11 mouse cellular contexts compared by ENCODE assay signal in genomic region chr19:42510276-42511171, GRCm38 (mm10). TPM values are rescaled to one million over a fixed set of nuclear protein-coding genes. Genes with fewer than 3 reads are reported as not detected.
DNase-seq lines count a peak whose midpoint lies in the region; ATAC-seq and TF ChIP-seq lines count a peak whose summit lies in the region.
"Had no signal": no experiment of that assay in that cellular context is flagged by ENCODE, and none has a peak within 500 bp of the region (broad histone marks: within the 10 kb centered on the region; RNA-seq: fewer than 3 reads in every experiment).

No protein-coding gene starts in this region.

- H3K4me2 ChIP-seq in heart, embryonic 11.5 days = peak overlapping the region; percentile 32
- H3K4me2 ChIP-seq in heart, embryonic 15.5 days = peak overlapping the region; percentile 37
- H3K4me2 ChIP-seq in lung, postnatal 0 days (replicated peaks; ENCODE audit: low read depth, low read length) = no peak overlapping the region
- H3K4me2 ChIP-seq in forebrain, embryonic 15.5 days (replicated peaks) = no peak overlapping the region

- no peak for ATAC-seq in heart, embryonic 11.5 days (replicated peaks; ENCODE audit: insufficient number of reproducible peaks, low FRiP score, low TSS enrichment)
- ATAC-seq in heart, embryonic 15.5 days (replicated peaks; ENCODE audit: insufficient number of reproducible peaks, insufficient read depth, low FRiP score, low read depth) = peak; percentile 27; the same call in 1 of the 2 replicates
- ATAC-seq in lung, postnatal 0 days = peak; percentile 55
- ATAC-seq in forebrain, embryonic 15.5 days (replicated peaks) = no peak
- ATAC-seq: CD4-positive, CD25-positive, alpha-beta regulatory T cell, adult 4 months had no signal

- no peaks in the 10 kb centered on the region for H3K36me3 ChIP-seq in heart, embryonic 11.5 days (ENCODE audit: control insufficient read depth, insufficient read depth, low read length)
- H3K36me3 ChIP-seq in heart, embryonic 15.5 days = no peaks in the 10 kb centered on the region
- H3K36me3 ChIP-seq in lung, postnatal 0 days (ENCODE audit: insufficient read depth, low read length) = no peaks in the 10 kb centered on the region
- H3K36me3 ChIP-seq in forebrain, embryonic 15.5 days = no peaks in the 10 kb centered on the region

- TF ChIP-seq EP300 in lung, postnatal 0 days (IDR thresholded peaks at IDR 0.05) = no peak

- H3K27ac ChIP-seq in heart, embryonic 11.5 days (ENCODE audit: low read depth, low read length) = no peak overlapping the region
- H3K27ac ChIP-seq in heart, embryonic 15.5 days = no peak overlapping the region
- no peak overlapping the region for H3K27ac ChIP-seq in lung, postnatal 0 days (ENCODE audit: low read length)
- no peak overlapping the region for H3K27ac ChIP-seq in forebrain, embryonic 15.5 days (replicated peaks)

- H3K9me3 ChIP-seq in heart, embryonic 11.5 days (replicated peaks; ENCODE audit: control insufficient read depth, low read length) = no peaks in the 10 kb centered on the region
- H3K9me3 ChIP-seq in heart, embryonic 15.5 days (replicated peaks) = no peaks in the 10 kb centered on the region
- H3K9me3 ChIP-seq in lung, postnatal 0 days (ENCODE audit: low read length) = no peaks in the 10 kb centered on the region
- H3K9me3 ChIP-seq in forebrain, embryonic 15.5 days = no peaks in the 10 kb centered on the region

- H3K4me3 ChIP-seq in heart, embryonic 11.5 days (ENCODE audit: low read depth, low read length) = no peak overlapping the region
- 0 out of 2 replicates have a peak overlapping the region, but pooled peaks have one; percentile 10 for H3K4me3 ChIP-seq in heart, embryonic 15.5 days
- H3K4me3 ChIP-seq in lung, postnatal 0 days (ENCODE audit: low read depth, low read length) = no peak overlapping the region
- no peak overlapping the region for H3K4me3 ChIP-seq in forebrain, embryonic 15.5 days

- 0 out of 2 replicates have a peak overlapping the region, but pooled peaks have one; percentile 5 for H3K9ac ChIP-seq in heart, embryonic 11.5 days (ENCODE audit: low read depth, low read length)
- no peak overlapping the region for H3K9ac ChIP-seq in heart, embryonic 15.5 days
- no peak overlapping the region for H3K9ac ChIP-seq in lung, postnatal 0 days (replicated peaks; ENCODE audit: low read depth)
- no peak overlapping the region for H3K9ac ChIP-seq in forebrain, embryonic 15.5 days (replicated peaks)

- H3K4me1 ChIP-seq in heart, embryonic 11.5 days (ENCODE audit: control insufficient read depth, insufficient read depth, low read length) = peaks cover 6% of the 10 kb centered on the region; the same call in 1 of the 2 replicates
- peaks cover 9% of the 10 kb centered on the region for H3K4me1 ChIP-seq in heart, embryonic 15.5 days (replicated peaks)
- H3K4me1 ChIP-seq in lung, postnatal 0 days (ENCODE audit: insufficient read depth, low read depth, low read length) = no peaks in the 10 kb centered on the region
- no peaks in the 10 kb centered on the region for H3K4me1 ChIP-seq in forebrain, embryonic 15.5 days

- H3K27me3 ChIP-seq in heart, embryonic 11.5 days (ENCODE audit: control insufficient read depth, insufficient read depth, low read length) = peaks cover 12% of the 10 kb centered on the region
- H3K27me3 ChIP-seq in heart, embryonic 15.5 days = peaks cover 17% of the 10 kb centered on the region
- H3K27me3 ChIP-seq in lung, postnatal 0 days (replicated peaks; ENCODE audit: insufficient read depth, low read length) = no peaks in the 10 kb centered on the region
- H3K27me3 ChIP-seq in forebrain, embryonic 15.5 days = no peaks in the 10 kb centered on the region

- DNase-seq in heart, adult 9 months (ENCODE audit: low spot score in 2 of 2) = no peak
- peak; percentile 47 for DNase-seq in NIH3T3 (ENCODE audit: low read depth)
- DNase-seq in lung, postnatal 0 days (ENCODE audit: low spot score) = peak; percentile 67
- DNase-seq in left cerebral cortex, adult 8-10 months (ENCODE audit: low spot score in 2 of 2) = no peak
- DNase-seq in urinary bladder, postnatal 4 days (ENCODE audit: low spot score in 2 of 2) = no peak
- DNase-seq: cerebellum, postnatal 10 days; thymus, postnatal 25 days had no signal

- 0 out of 2 replicates have a peak, but pooled peaks have one; percentile 19 for TF ChIP-seq CTCF in lung, postnatal 0 days (IDR thresholded peaks at IDR 0.05)

- 30% methylated on average over 16 of the region's 16 CpGs for WGBS in heart, embryonic 11.5 days (ENCODE audit: insufficient replicate concordance)
- 28% methylated on average over 16 of the region's 16 CpGs for WGBS in heart, embryonic 15.5 days
- WGBS in lung, postnatal 0 days = 31% methylated on average over 16 of the region's 16 CpGs
- WGBS in forebrain, embryonic 15.5 days = 60% methylated on average over 16 of the region's 16 CpGs

RNA-seq across cellular contexts. Expression of gene R3hcc1l, which starts 8.0 kb away (rescaled TPM):
- 13.1 and 17.7 TPM in 2 replicates for polyA plus RNA-seq in heart, embryonic 11.5 days (2014; fragmentation: Nextera tagmentation; extraction: Ambion mirVana)
- polyA plus RNA-seq in heart, embryonic 15.5 days (2015; fragmentation: Nextera tagmentation; extraction: Ambion mirVana) = 11.2 and 14.2 TPM in 2 replicates
- polyA plus RNA-seq in lung, postnatal 0 days (2015; fragmentation: Nextera tagmentation; extraction: Ambion mirVana) = 14.3 and 19.8 TPM in 2 replicates
- 10 to 100 TPM; 23.9 to 35.7 (median 32.9) TPM for total RNA-seq in left cerebral cortex, adult 8-10 months (2022)
- 15.9 and 16.3 TPM in 2 replicates for polyA plus RNA-seq in forebrain, embryonic 15.5 days (2015; fragmentation: Nextera tagmentation; extraction: Ambion mirVana)

Comparison
In these comparisons a context has a peak if more than half of its experiments do, and no peak if none do; other contexts are left out.
1. ATAC-seq: peak in heart, embryonic 15.5 days (single experiment) and lung, postnatal 0 days (single experiment); none in heart, embryonic 11.5 days (single experiment) and forebrain, embryonic 15.5 days (single experiment).
2. H3K4me2 ChIP-seq: peak in heart, embryonic 11.5 days (single experiment) and heart, embryonic 15.5 days (single experiment); none in lung, postnatal 0 days (single experiment) and forebrain, embryonic 15.5 days (single experiment).
3. DNase-seq: peak in NIH3T3 (single experiment) and lung, postnatal 0 days (single experiment); none in heart, adult 9 months (0 of 2), left cerebral cortex, adult 8-10 months (0 of 2) and urinary bladder, postnatal 4 days (0 of 2).